Mouse (Mus musculus) midbrain, embryonic 14.5 days (tissue): Measurements from ENCODE around the gene Spns3. TPM values are rescaled to one million over a fixed set of nuclear protein-coding genes. Genes with fewer than 3 reads are reported as not detected.

Experiments used
- ATAC-seq: fragments of 200-750 bp; cut with Nextera tagmentation; 2 replicates; pipeline ENCODE4 v1.8.0; 2017; ENCODE audit warnings: moderate number of reproducible peaks, moderate library complexity; ENCODE audit not compliant: low FRiP score, low TSS enrichment
- DNase-seq: peaks from one replicate; pipeline ENCODE4 v3.0.0-alpha.2; 2015
- H3K27ac ChIP-seq: fragments of 300-500 bp; sonication (generic); replicated peaks from 2 replicates; pipeline ENCODE4 v1.5.1; 2014; ENCODE audit warnings: mild to moderate bottlenecking, low read depth, low read length, moderate library complexity
- H3K27me3 ChIP-seq: fragments of 300-500 bp; sonication (generic); 2 replicates; pipeline ENCODE4 v1.6.1; 2014; ENCODE audit warnings: low read length, control low read depth, mixed read lengths; ENCODE audit not compliant: control insufficient read depth, insufficient read depth
- H3K36me3 ChIP-seq: fragments of 300-500 bp; sonication (generic); 2 replicates; pipeline ENCODE4 v1.6.1; 2014; ENCODE audit warnings: low read length, control low read depth; ENCODE audit not compliant: control insufficient read depth, insufficient read depth
- H3K4me1 ChIP-seq: fragments of 300-500 bp; sonication (generic); 2 replicates; pipeline ENCODE4 v1.6.1; 2014; ENCODE audit warnings: mild to moderate bottlenecking, antibody characterized with exemption, low read length, control low read depth; ENCODE audit not compliant: control insufficient read depth, insufficient read depth
- H3K4me2 ChIP-seq: fragments of 300-500 bp; sonication (generic); 2 replicates; pipeline ENCODE4 v1.6.1; 2014; ENCODE audit warnings: mild to moderate bottlenecking, low read length, moderate library complexity
- H3K4me3 ChIP-seq: fragments of 300-500 bp; sonication (generic); replicated peaks from 2 replicates; pipeline ENCODE4 v1.5.1; 2014; ENCODE audit warnings: low read depth, low read length
- H3K9ac ChIP-seq: fragments of 300-500 bp; sonication (generic); replicated peaks from 2 replicates; pipeline ENCODE4 v1.6.1; 2014; ENCODE audit warnings: mild to moderate bottlenecking, low read length, moderate library complexity
- H3K9me3 ChIP-seq: fragments of 300-500 bp; sonication (generic); 2 replicates; pipeline ENCODE4 v1.6.1; 2016; ENCODE audit warnings: low read length, control low read depth, mixed read lengths; ENCODE audit not compliant: control insufficient read depth
- WGBS: fragments of 180-500 bp; shearing (Covaris S2); extraction: QIAGEN DNeasy Blood & Tissue Kit; methylation state at CpG from one replicate; pipeline ENCODE4 v1.1.7; 2014; 5-methylcytosine and 5-hydroxymethylcytosine counted together
- polyA plus RNA-seq: library from polyadenylated mRNA; unstranded; fragments of >200 nt; fragmentation: Nextera tagmentation; extraction: Ambion mirVana; gene quantifications from 2 replicates; pipeline ENCODE4 v1.2.1, GENCODE M21; 2014

Gene Spns3
- 0.11 TPM in 1 of 2 replicates, not detected in the other for polyA plus RNA-seq

- Histone ChIP-seq H3K4me2 (no peak within 1 kb of the TSS), H3K27ac (no peak within 1 kb of the TSS), H3K9ac (no peak within 1 kb of the TSS), H3K36me3 (no peaks in the 10 kb centered on the region), H3K27me3 (no peaks in the 10 kb centered on the region), H3K9me3 (no peaks in the 10 kb centered on the region), H3K4me1 (no peaks in the 10 kb centered on the region), H3K4me3 (no peak within 1 kb of the TSS)
- ATAC-seq, result no peak
- 71% methylated on average over 8 of the region's 8 CpGs for WGBS
- no peak for DNase-seq
These were observed at the start of gene Spns3 for GRCm38 (mm10) chr11:72550134-72550988. Gene Spns3, minus strand, starts transcription at chr11:72550506.

GRCm38 (mm10) chr11:72597780-72598179, 47.5 kb upstream of the Spns3 start:
- H3K27me3 ChIP-seq, result no peaks in the 10 kb centered on the region
- WGBS, result 96% methylated on average over 4 of the region's 4 CpGs
- DNase-seq (no peak), ATAC-seq (no peak)
- H3K36me3 ChIP-seq, result no peaks in the 10 kb centered on the region
- no peaks in the 10 kb centered on the region for H3K4me1 ChIP-seq
- no peak overlapping the region for H3K4me2 ChIP-seq
- H3K9me3 ChIP-seq, result no peaks in the 10 kb centered on the region
- no peak overlapping the region for H3K9ac ChIP-seq
- H3K27ac ChIP-seq, result no peak overlapping the region
- H3K4me3 ChIP-seq, result no peak overlapping the region

- Histone ChIP-seq H3K9me3 (no peaks in the 10 kb centered on the region), H3K4me3 (no peak overlapping the region), H3K27ac (no peak overlapping the region), H3K36me3 (no peaks in the 10 kb centered on the region), H3K27me3 (no peaks in the 10 kb centered on the region), H3K9ac (no peak overlapping the region), H3K4me1 (no peaks in the 10 kb centered on the region), H3K4me2 (no peak overlapping the region)
- DNase-seq, result no peak
- no peak for ATAC-seq
- 52% methylated on average over 2 of the region's 2 CpGs for WGBS
These were observed 44.9 kb upstream of the Spns3 start for GRCm38 (mm10) chr11:72595010-72595737.

- H3K27me3 ChIP-seq, result no peaks in the 10 kb centered on the region
- no peaks in the 10 kb centered on the region for H3K36me3 ChIP-seq
- H3K4me2 ChIP-seq, result no peak overlapping the region
- ATAC-seq, result no peak
- no peak overlapping the region for H3K27ac ChIP-seq
- no peak overlapping the region for H3K9ac ChIP-seq
- H3K4me1 ChIP-seq, result no peaks in the 10 kb centered on the region
- no peaks in the 10 kb centered on the region for H3K9me3 ChIP-seq
- no peak overlapping the region for H3K4me3 ChIP-seq
- WGBS, result 72% methylated on average over 7 of the region's 7 CpGs
- no peak for DNase-seq
These were observed 37.4 kb upstream of the Spns3 start for GRCm38 (mm10) chr11:72587537-72588233.

- no peaks in the 10 kb centered on the region for H3K27me3 ChIP-seq
- H3K9ac ChIP-seq, result no peak overlapping the region
- no peak for DNase-seq
- no peak for ATAC-seq
- H3K4me3 ChIP-seq, result no peak overlapping the region
- 94% methylated on average over 3 of the region's 3 CpGs for WGBS
- no peaks in the 10 kb centered on the region for H3K4me1 ChIP-seq
- H3K36me3 ChIP-seq, result no peaks in the 10 kb centered on the region
- H3K9me3 ChIP-seq, result no peaks in the 10 kb centered on the region
- no peak overlapping the region for H3K4me2 ChIP-seq
- no peak overlapping the region for H3K27ac ChIP-seq
These were observed 36.3 kb upstream of the Spns3 start for GRCm38 (mm10) chr11:72586570-72586969.

GRCm38 (mm10) chr11:72583092-72583491, 32.8 kb upstream of the Spns3 start:
- no peak for DNase-seq
- H3K4me1 ChIP-seq, result no peaks in the 10 kb centered on the region
- no peaks in the 10 kb centered on the region for H3K27me3 ChIP-seq
- H3K9me3 ChIP-seq, result no peaks in the 10 kb centered on the region
- no peak overlapping the region for H3K9ac ChIP-seq
- ATAC-seq, result no peak
- H3K27ac ChIP-seq, result no peak overlapping the region
- H3K4me3 ChIP-seq, result no peak overlapping the region
- H3K36me3 ChIP-seq, result no peaks in the 10 kb centered on the region
- WGBS, result 81% methylated on average over 2 of the region's 2 CpGs
- no peak overlapping the region for H3K4me2 ChIP-seq

- no peaks in the 10 kb centered on the region for H3K27me3 ChIP-seq
- 85% methylated on average over 3 of the region's 3 CpGs for WGBS
- DNase-seq (no peak), ATAC-seq (no peak)
- H3K4me1 ChIP-seq, result no peaks in the 10 kb centered on the region
- no peaks in the 10 kb centered on the region for H3K36me3 ChIP-seq
- H3K9me3 ChIP-seq, result no peaks in the 10 kb centered on the region
- no peak overlapping the region for H3K9ac ChIP-seq
- no peak overlapping the region for H3K4me2 ChIP-seq
- no peak overlapping the region for H3K4me3 ChIP-seq
- H3K27ac ChIP-seq, result no peak overlapping the region
These were observed 32.1 kb upstream of the Spns3 start for GRCm38 (mm10) chr11:72582448-72582705.

- H3K27ac ChIP-seq, result no peak overlapping the region
- ATAC-seq (no peak), DNase-seq (no peak)
- H3K36me3 ChIP-seq, result no peaks in the 10 kb centered on the region
- H3K9me3 ChIP-seq, result no peaks in the 10 kb centered on the region
- no peaks in the 10 kb centered on the region for H3K27me3 ChIP-seq
- no peak overlapping the region for H3K4me3 ChIP-seq
- no peaks in the 10 kb centered on the region for H3K4me1 ChIP-seq
- H3K4me2 ChIP-seq, result no peak overlapping the region
- 74% methylated on average over 8 of the region's 8 CpGs for WGBS
- no peak overlapping the region for H3K9ac ChIP-seq
These were observed 31.5 kb upstream of the Spns3 start for GRCm38 (mm10) chr11:72581609-72582447.
